Mouse (Mus musculus) bone marrow macrophage, adult 2 months (primary cell): ENCODE data around the gene Gdpd5.

Experiments
- CTCF ChIP-seq: IDR thresholded peaks from 2 replicates; pipeline ENCODE4 v1.5.1; 2012; ENCODE audit warnings: low read depth, mild to moderate bottlenecking, low read length, moderate library complexity
- POLR2A ChIP-seq: IDR thresholded peaks from 2 replicates; pipeline ENCODE4 v1.6.1; 2012; ENCODE audit warnings: mild to moderate bottlenecking, low read depth, low read length, borderline replicate concordance

- TF ChIP-seq POLR2A (no peak), CTCF (no peak)
Measured at GRCm38 (mm10) chr7:99432248-99432647, 51.0 kb downstream of the Gdpd5 start.
